Mouse (Mus musculus) embryonic facial prominence, embryonic 15.5 days (tissue): ENCODE results near the gene Cpt1b. TPM values are rescaled to one million over a fixed set of nuclear protein-coding genes. Genes with fewer than 3 reads are reported as not detected.

Experiments used
- ATAC-seq: fragments of 200-750 bp; cut with Nextera tagmentation; 2 replicates; pipeline ENCODE4 v1.8.0; 2017; ENCODE audit warnings: low read depth, moderate TSS enrichment; ENCODE audit not compliant: insufficient number of reproducible peaks, low FRiP score, low TSS enrichment
- H3K27ac ChIP-seq: fragments of 300-500 bp; sonication (generic); replicated peaks from 2 replicates; pipeline ENCODE4 v1.5.1; 2015; ENCODE audit warnings: mild to moderate bottlenecking, inconsistent platforms
- H3K27me3 ChIP-seq: fragments of 300-500 bp; sonication (generic); 2 replicates; pipeline ENCODE4 v1.6.1; 2015; ENCODE audit warnings: inconsistent platforms
- H3K36me3 ChIP-seq: fragments of 300-500 bp; sonication (generic); 2 replicates; pipeline ENCODE4 v1.6.1; 2015; ENCODE audit warnings: mild to moderate bottlenecking, inconsistent platforms
- H3K4me1 ChIP-seq: fragments of 300-500 bp; sonication (generic); 2 replicates; pipeline ENCODE4 v1.6.1; 2015; ENCODE audit warnings: inconsistent platforms
- H3K4me2 ChIP-seq: fragments of 300-500 bp; sonication (generic); replicated peaks from 2 replicates; pipeline ENCODE4 v1.6.1; 2015; ENCODE audit warnings: mild to moderate bottlenecking, inconsistent platforms
- H3K4me3 ChIP-seq: fragments of 300-500 bp; sonication (generic); replicated peaks from 2 replicates; pipeline ENCODE4 v1.5.1; 2015; ENCODE audit warnings: mild to moderate bottlenecking, inconsistent platforms
- H3K9ac ChIP-seq: fragments of 300-500 bp; sonication (generic); 2 replicates; pipeline ENCODE4 v1.6.1; 2015; ENCODE audit warnings: inconsistent platforms
- H3K9me3 ChIP-seq: fragments of 300-500 bp; sonication (generic); replicated peaks from 2 replicates; pipeline ENCODE4 v1.6.1; 2016; ENCODE audit warnings: inconsistent platforms
- whole genome bisulfite sequencing: fragments of 180-500 bp; shearing (Covaris S2); methylation state at CpG from one replicate; pipeline ENCODE4 v1.1.7; 2015; 5-methylcytosine and 5-hydroxymethylcytosine counted together
- polyA plus RNA-seq: library from polyadenylated mRNA; unstranded; fragments of >200 nt; fragmentation: Nextera tagmentation; extraction: Ambion mirVana; gene quantifications from 2 replicates; pipeline ENCODE4 v1.2.1, GENCODE M21; 2015

The Cpt1b gene
- 0.97 and 1.1 TPM in 2 replicates for polyA plus RNA-seq

DNA sequence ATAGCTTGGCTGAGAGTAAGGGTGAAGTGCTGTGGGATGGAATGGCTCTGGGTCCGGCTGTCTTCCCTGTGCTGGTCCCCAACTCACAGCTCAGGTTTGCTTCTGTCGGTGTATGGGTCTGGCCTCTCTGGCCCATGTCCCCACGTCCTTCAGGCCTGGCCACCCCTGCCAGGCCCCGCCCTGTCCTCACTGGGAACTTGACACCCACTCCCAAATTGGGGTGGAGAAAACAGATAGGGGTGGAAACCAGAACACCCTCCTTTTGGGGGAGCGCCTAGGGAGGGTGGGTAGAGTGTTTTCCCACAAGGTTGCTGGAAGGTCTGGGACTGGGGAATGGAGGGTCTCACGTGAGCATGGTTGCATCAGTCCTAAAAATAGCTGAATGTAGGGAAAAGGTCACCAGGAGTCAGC lies at the start of gene Cpt1b:
Gene Cpt1b, minus strand, starts transcription at position 153 of the 411 bp plus-strand sequence.
- no peak within 1 kb of the TSS for H3K9ac ChIP-seq

GRCm38 (mm10) chr15:89475293-89475600 lies 49.6 kb upstream of the Cpt1b start:
- H3K4me3 ChIP-seq = peak overlapping the region; percentile 65

More for the DNA sequence above, at the start of gene Cpt1b:
- Histone ChIP-seq H3K27ac (no peak within 1 kb of the TSS), H3K36me3 (peaks cover 22% of the 10 kb centered on the region), H3K4me1 (peaks cover 21% of the 10 kb centered on the region), H3K9me3 (no peaks in the 10 kb centered on the region), H3K4me2 (no peak within 1 kb of the TSS), H3K27me3 (no peaks in the 10 kb centered on the region), H3K4me3 (no peak within 1 kb of the TSS)
- no peak for ATAC-seq
- WGBS = 32% methylated on average over 6 of the region's 6 CpGs

DNA sequence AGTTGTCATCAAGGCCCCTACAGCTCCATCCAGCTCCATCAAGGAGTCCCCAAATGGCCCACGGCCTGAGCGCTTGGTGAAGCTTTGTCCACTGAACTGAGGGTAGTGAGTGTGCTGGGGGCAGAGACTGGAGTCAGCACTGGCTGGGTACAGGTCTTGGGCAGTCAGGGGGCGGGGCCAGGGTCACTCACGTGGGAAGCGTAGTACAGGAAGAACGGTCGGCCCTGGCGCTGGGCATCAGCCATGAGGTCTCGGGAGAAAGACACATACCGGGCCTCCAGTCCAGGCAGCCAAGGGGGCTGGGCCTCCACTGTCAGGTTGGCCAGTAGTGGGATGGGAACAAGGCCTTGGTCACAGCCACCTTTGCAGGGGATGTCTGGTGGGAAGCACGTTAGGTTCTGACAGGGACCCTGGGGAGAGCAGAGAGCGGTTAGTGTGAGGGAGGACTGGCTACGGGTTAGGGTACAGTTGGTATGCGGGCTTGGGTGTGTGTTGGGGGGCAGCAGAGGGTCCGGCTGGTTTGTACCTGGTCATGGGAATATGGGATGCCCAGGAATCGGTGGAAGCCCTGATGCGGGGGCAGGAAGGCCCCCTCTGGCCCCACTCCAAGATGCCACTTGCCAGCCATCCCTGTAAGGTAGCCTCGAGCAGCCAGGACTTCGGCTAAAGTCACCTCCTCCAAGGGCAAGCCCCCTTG lies 49.1 kb upstream of the Cpt1b start:
- no peaks in the 10 kb centered on the region for H3K27me3 ChIP-seq
- no peaks in the 10 kb centered on the region for H3K36me3 ChIP-seq
- H3K27ac ChIP-seq = no peak overlapping the region
- no peaks in the 10 kb centered on the region for H3K9me3 ChIP-seq
- 89% methylated on average over 19 of the region's 19 CpGs for WGBS
- ATAC-seq = no peak
- H3K4me2 ChIP-seq = no peak overlapping the region; the same call in 1 of the 2 replicates
- peaks cover 13% of the 10 kb centered on the region for H3K4me1 ChIP-seq
- no peak overlapping the region for H3K9ac ChIP-seq
- H3K4me3 ChIP-seq = no peak overlapping the region

More at GRCm38 (mm10) chr15:89475293-89475600, 49.6 kb upstream of the Cpt1b start:
- Histone ChIP-seq H3K9ac (0 out of 2 replicates have a peak overlapping the region, but pooled peaks have one; percentile 47), H3K9me3 (no peaks in the 10 kb centered on the region), H3K36me3 (no peaks in the 10 kb centered on the region), H3K4me1 (peaks cover 13% of the 10 kb centered on the region), H3K27me3 (no peaks in the 10 kb centered on the region), H3K4me2 (peak overlapping the region; percentile 64), H3K27ac (no peak overlapping the region)
- WGBS = 86% methylated on average over 7 of the region's 7 CpGs
- ATAC-seq = no peak

DNA sequence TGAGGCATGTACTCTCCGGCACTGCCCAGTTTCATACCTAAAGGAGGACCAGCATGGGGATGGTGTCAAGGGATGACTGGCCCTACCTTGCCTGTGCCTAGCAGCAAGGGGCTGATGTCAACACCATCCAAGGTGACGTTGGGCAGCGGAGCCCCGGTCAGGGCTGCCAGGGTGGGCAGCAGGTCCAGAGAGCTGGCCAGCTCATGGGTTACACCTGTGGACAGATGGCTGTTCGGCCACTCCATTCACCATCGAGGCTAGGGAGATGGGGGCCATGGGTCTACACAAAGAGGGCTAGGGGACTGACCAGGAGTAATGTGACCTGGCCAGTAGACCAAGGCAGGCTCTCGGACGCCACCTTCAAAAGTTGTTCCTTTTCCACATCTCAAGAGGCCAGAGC lies 48.3 kb upstream of the Cpt1b start:
- 97% methylated on average over 8 of the region's 8 CpGs for WGBS
- H3K9me3 ChIP-seq = no peaks in the 10 kb centered on the region
- H3K9ac ChIP-seq = no peak overlapping the region
- H3K36me3 ChIP-seq = no peaks in the 10 kb centered on the region
- H3K4me3 ChIP-seq = no peak overlapping the region
- H3K27ac ChIP-seq = no peak overlapping the region
- H3K4me1 ChIP-seq = peaks cover 13% of the 10 kb centered on the region
- H3K4me2 ChIP-seq = no peak overlapping the region
- H3K27me3 ChIP-seq = no peaks in the 10 kb centered on the region
- ATAC-seq = no peak

GRCm38 (mm10) chr15:89473370-89473769 lies 47.7 kb upstream of the Cpt1b start:
- Histone ChIP-seq H3K4me2 (no peak overlapping the region), H3K27me3 (no peaks in the 10 kb centered on the region), H3K36me3 (no peaks in the 10 kb centered on the region), H3K9me3 (no peaks in the 10 kb centered on the region), H3K4me1 (peaks cover 13% of the 10 kb centered on the region), H3K27ac (no peak overlapping the region), H3K9ac (no peak overlapping the region), H3K4me3 (no peak overlapping the region)
- no peak for ATAC-seq
- 82% methylated on average over 9 of the region's 9 CpGs for WGBS

- Histone ChIP-seq H3K9ac (no peak overlapping the region), H3K9me3 (no peaks in the 10 kb centered on the region), H3K4me2 (no peak overlapping the region), H3K27me3 (no peaks in the 10 kb centered on the region), H3K36me3 (no peaks in the 10 kb centered on the region), H3K27ac (no peak overlapping the region), H3K4me3 (no peak overlapping the region), H3K4me1 (peaks cover 11% of the 10 kb centered on the region)
- ATAC-seq = no peak
- 73% methylated on average over 4 of the region's 4 CpGs for WGBS
These were observed 45.8 kb upstream of the Cpt1b start for GRCm38 (mm10) chr15:89471476-89471875.

DNA sequence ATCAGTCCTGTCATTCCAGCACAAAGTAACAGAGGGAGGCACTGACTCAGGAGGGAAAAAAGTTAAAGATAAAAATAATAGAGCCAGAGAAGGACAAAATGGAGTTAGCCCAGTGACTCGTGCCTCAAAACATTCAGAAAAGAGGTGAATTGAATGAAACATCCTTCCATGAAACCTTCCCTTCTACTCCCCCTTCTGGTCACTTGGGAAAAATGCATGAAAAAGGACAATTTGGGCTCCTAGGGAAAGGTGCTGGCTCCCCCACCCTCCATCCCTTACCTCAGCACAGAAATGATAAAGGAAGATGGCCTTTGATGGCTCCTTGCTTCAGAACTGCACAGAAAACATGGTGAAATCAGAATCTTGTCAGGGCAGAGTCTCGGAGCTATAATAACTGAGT lies 42.9 kb upstream of the Cpt1b start:
- Histone ChIP-seq H3K27me3 (no peaks in the 10 kb centered on the region), H3K4me2 (no peak overlapping the region), H3K4me1 (no peaks in the 10 kb centered on the region), H3K27ac (no peak overlapping the region), H3K4me3 (no peak overlapping the region), H3K36me3 (no peaks in the 10 kb centered on the region), H3K9ac (no peak overlapping the region), H3K9me3 (no peaks in the 10 kb centered on the region)
- WGBS = 25% methylated on average over 2 of the region's 2 CpGs
- ATAC-seq = no peak

- Histone ChIP-seq H3K27ac (no peak overlapping the region), H3K9me3 (no peaks in the 10 kb centered on the region), H3K36me3 (no peaks in the 10 kb centered on the region), H3K27me3 (no peaks in the 10 kb centered on the region), H3K4me1 (no peaks in the 10 kb centered on the region), H3K9ac (no peak overlapping the region), H3K4me2 (no peak overlapping the region), H3K4me3 (no peak overlapping the region)
- peak; percentile 58; the same call in 1 of the 2 replicates for ATAC-seq
- WGBS = 4% methylated on average over 1 of the region's 1 CpGs
These were observed 39.4 kb upstream of the Cpt1b start for GRCm38 (mm10) chr15:89465052-89465451.

- Histone ChIP-seq H3K9me3 (no peaks in the 10 kb centered on the region), H3K36me3 (no peaks in the 10 kb centered on the region), H3K27ac (no peak overlapping the region), H3K4me2 (no peak overlapping the region), H3K4me3 (no peak overlapping the region), H3K9ac (no peak overlapping the region), H3K4me1 (no peaks in the 10 kb centered on the region), H3K27me3 (no peaks in the 10 kb centered on the region)
- ATAC-seq = no peak
- WGBS = 52% methylated on average over 5 of the region's 5 CpGs
These were observed 37.9 kb upstream of the Cpt1b start for GRCm38 (mm10) chr15:89463334-89464235.

- no peak overlapping the region for H3K4me2 ChIP-seq
- 77% methylated on average over 7 of the region's 7 CpGs for WGBS
- 0 out of 2 replicates have a peak, but pooled peaks cover 2% of the 10 kb centered on the region for H3K27me3 ChIP-seq
- no peak overlapping the region for H3K27ac ChIP-seq
- H3K4me1 ChIP-seq = no peaks in the 10 kb centered on the region
- H3K36me3 ChIP-seq = no peaks in the 10 kb centered on the region
- no peak overlapping the region for H3K4me3 ChIP-seq
- no peak for ATAC-seq
- H3K9me3 ChIP-seq = no peaks in the 10 kb centered on the region
- no peak overlapping the region for H3K9ac ChIP-seq
These were observed 36.5 kb upstream of the Cpt1b start for GRCm38 (mm10) chr15:89462176-89462575.

DNA sequence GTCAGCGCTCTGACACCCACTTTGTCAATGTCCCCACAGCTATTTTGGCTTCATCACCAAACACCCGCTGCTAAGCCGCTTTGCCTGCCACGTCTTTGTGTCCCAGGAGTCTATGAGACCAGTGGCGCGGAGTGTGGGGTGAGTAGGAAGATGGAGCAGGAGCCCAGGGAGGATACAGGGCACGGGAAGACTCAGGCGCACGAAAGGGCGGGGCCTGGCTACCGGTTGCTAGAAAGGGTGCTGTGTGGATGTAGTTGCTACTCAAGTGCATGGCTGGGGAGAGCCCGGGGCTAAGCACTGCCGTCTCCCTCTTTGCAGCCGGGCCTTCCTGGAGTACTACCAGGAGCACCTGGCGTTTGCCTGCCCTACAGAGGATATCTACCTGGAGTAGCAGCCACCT lies 35.7 kb upstream of the Cpt1b start:
- WGBS = 82% methylated on average over 15 of the region's 15 CpGs
- ATAC-seq = no peak
- no peak overlapping the region for H3K9ac ChIP-seq

More for the DNA sequence above, 35.7 kb upstream of the Cpt1b start:
- Histone ChIP-seq H3K36me3 (no peaks in the 10 kb centered on the region), H3K9me3 (no peaks in the 10 kb centered on the region), H3K4me3 (no peak overlapping the region), H3K4me2 (no peak overlapping the region), H3K4me1 (no peaks in the 10 kb centered on the region), H3K27me3 (0 out of 2 replicates have a peak, but pooled peaks cover 2% of the 10 kb centered on the region), H3K27ac (no peak overlapping the region)
